Mouse (Mus musculus) left cerebral cortex, adult 2 months (tissue): ENCODE data around the gene Cpm. TPM values are rescaled to one million over a fixed set of nuclear protein-coding genes. Genes with fewer than 3 reads are reported as not detected.

ENCODE experiments used
- DNase-seq, 2 experiments: peaks; one replicate each; pipeline ENCODE4 v3.0.0; 2021 to 2022; ENCODE audit warnings: low spot score in 2 of 2, mixed read lengths in 1 of 2; ENCODE audit errors: extremely low spot score in 1 of 2
- H3K27ac ChIP-seq: fragments of 200-600 bp; 2 replicates; pipeline ENCODE4 v1.8.1; 2022
- H3K4me3 ChIP-seq: fragments of 200-600 bp; 2 replicates; pipeline ENCODE4 v1.8.1; 2022
- CTCF ChIP-seq: fragments of 200-600 bp; IDR thresholded peaks from 2 replicates; pipeline ENCODE4 v1.8.1; 2022; ENCODE audit warnings: antibody characterized with exemption, mild to moderate bottlenecking, moderate library complexity
- intact Hi-C: fragments of 180-260 bp; cut with DNase I; formaldehyde crosslinking; loops from one replicate; pipeline ENCODE4 v1.15.1; 2025
- total RNA-seq, 2 experiments: library from RNA; stranded (reverse); gene quantifications; 2 replicates each; pipeline ENCODE4 v1.2.3; 2021

The Cpm gene
- total RNA-seq, 2 experiments from 2014 or later = 5.2 to 5.3 TPM

DNA sequence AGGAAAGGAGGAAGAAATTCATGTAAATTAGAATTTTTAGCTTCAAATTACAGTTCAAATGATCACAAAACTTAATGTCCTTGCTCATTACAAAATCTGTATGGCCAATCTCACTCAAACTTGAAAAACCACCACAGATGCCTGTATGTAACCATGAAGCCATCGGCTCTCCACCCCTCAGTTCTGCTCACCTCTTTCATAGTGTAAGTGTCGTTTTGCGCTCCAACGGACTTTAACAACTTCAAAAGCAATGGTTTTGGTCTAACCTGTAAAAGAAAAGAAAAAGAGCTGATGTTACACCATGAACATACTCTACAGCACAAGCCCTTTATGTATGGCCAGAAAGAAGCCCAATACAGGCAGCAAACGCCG, 75.7 kb downstream of the Cpm start:
- no peak overlapping the region for H3K4me3 ChIP-seq
- no peak overlapping the region for H3K27ac ChIP-seq
- intact Hi-C loops = no loop called here
- no peak for DNase-seq
- no peak for TF ChIP-seq CTCF

DNA sequence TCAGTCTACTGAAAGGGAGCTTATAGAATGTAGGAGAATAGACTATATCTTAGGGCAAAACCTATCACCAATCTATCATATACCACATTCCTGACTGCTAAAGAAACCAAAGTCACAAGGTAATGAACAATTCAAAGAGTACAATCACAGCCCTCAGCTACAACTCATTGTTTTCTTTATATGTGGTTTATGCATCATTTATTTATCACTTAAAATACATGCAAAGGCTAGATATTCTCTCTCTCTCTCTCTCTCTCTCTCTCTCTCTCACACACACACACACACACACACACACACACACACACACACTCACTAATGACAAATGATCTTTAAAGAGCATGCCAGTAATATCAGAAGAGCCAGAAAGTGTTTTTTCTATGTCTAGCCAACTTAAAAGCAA, 76.5 kb downstream of the Cpm start:
- H3K27ac ChIP-seq = no peak overlapping the region
- TF ChIP-seq CTCF = no peak
- intact Hi-C loops = no loop called here
- H3K4me3 ChIP-seq = no peak overlapping the region
- DNase-seq = no peak

DNA sequence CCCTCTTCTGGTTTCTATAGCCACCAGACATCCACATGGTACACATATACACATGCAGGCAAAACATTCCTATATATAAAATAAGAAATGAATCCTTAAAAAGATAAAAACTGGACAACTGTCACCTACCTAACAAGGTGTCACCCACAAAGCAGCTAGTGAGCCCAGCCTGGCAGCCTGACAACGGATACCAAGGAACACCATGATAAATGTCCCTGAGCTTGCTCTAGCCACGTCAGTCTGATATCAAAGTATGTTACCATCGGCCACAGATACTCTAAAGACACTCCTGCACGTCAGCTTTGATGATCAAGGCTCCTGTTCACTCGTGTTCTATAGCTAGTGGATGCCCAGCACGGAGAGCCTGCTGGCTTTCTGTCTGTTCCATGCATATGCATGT, 77.1 kb downstream of the Cpm start:
- intact Hi-C loops = no loop called here
- DNase-seq = no peak
- no peak overlapping the region for H3K4me3 ChIP-seq
- TF ChIP-seq CTCF = no peak
- no peak overlapping the region for H3K27ac ChIP-seq

DNA sequence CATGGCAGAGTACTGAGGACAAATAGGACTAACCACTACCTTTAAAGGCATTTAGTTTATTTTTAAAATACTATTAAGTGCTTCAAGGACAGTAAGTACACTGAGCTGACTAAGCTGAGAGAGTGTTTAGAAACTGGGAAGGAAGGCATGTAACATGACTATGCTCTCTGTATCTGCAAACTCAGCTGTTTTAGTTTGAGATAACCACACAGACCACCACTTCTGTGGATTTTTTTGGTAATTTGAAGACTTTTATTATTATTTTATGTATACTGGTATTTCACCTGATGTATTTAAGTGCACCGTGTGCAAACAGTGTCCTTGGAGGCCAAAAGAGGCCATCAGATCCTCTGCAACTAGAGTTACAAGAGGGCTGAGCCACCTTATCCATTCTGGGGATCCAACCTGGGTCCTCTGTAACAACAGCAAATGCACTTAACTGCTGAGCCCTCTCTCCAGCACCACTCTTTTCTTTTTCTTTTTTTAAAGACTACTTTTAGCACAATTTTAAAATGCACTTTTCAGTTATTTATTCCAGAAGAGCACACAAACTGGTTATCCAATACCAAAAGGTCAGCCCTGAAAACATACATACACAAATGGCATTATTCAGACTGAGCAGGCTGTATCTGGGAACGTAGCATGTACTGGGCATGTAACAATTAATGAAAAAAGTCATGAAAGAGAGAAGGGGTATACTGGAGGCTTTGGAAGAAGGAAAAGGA, 78.0 kb downstream of the Cpm start:
- no peak overlapping the region; the same call in 1 of the 2 replicates for H3K27ac ChIP-seq
- H3K4me3 ChIP-seq = no peak overlapping the region
- intact Hi-C loops = no loop called here
- no peak for DNase-seq
- no peak for TF ChIP-seq CTCF

DNA sequence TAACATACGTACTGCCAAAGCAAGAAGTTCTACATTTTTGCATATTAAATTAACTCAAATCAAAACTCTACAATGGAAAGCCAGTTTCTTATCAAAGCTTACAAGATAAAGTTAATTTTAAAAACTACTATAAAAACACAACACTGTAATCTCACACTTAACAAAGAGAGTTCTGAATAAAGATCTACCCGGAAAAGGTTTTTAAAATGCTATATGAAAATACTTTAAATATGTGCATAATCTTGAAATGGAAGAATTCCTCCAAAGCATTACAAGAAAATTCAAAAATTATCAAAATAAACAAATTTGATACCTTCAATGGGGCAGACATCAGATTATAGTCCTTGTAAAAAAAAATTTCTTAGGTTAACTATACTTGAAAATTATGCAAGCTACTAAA, 79.1 kb downstream of the Cpm start:
- no peak overlapping the region for H3K27ac ChIP-seq
- intact Hi-C loops = no loop called here
- H3K4me3 ChIP-seq = peak overlapping the region; percentile 100
- TF ChIP-seq CTCF = no peak
- DNase-seq = no peak

GRCm38 (mm10) chr10:117708856-117709255, 79.6 kb downstream of the Cpm start:
- Histone ChIP-seq H3K4me3 (peak overlapping the region; percentile 100), H3K27ac (no peak overlapping the region)
- no peak for DNase-seq
- intact Hi-C loops = no loop called here
- TF ChIP-seq CTCF = no peak

DNA sequence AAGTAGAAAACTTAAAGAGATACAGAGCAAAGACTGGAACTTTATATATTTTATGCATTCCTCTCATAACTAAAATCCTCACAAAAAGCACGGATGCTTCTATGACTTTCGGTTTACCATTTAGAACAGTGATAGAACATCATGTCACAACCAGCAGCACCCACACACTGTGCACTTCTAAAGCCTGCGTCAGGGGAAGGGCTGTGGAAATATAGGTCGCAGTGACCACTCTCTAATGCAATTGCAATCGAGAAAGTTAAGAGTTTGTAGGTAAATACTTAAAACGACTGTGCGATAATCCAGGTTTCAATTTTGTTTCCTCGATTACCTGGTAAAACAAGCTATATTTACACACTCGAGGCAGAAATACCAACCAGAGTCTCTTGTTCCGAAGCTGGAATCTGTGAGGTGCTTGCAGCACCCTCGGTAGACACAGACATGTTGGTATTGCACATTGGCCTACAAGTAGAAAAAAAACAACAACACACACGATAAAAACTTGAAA, 80.1 kb downstream of the Cpm start:
- intact Hi-C loops = no loop called here
- TF ChIP-seq CTCF = no peak
- Histone ChIP-seq H3K4me3 (peak overlapping the region; percentile 100), H3K27ac (peak overlapping the region; percentile 100)
- DNase-seq = no peak

- DNase-seq = peak; percentile 65 to 69
- Histone ChIP-seq H3K27ac (peak overlapping the region; percentile 100), H3K4me3 (peak overlapping the region; percentile 100)
- intact Hi-C loops = loop anchor here (2.0 kb wide), 1 partner anchor 35 kb away; no protein-coding TSS in a partner anchor
- TF ChIP-seq CTCF = no peak
Observed at GRCm38 (mm10) chr10:117709930-117710603, 80.8 kb downstream of the Cpm start.

DNA sequence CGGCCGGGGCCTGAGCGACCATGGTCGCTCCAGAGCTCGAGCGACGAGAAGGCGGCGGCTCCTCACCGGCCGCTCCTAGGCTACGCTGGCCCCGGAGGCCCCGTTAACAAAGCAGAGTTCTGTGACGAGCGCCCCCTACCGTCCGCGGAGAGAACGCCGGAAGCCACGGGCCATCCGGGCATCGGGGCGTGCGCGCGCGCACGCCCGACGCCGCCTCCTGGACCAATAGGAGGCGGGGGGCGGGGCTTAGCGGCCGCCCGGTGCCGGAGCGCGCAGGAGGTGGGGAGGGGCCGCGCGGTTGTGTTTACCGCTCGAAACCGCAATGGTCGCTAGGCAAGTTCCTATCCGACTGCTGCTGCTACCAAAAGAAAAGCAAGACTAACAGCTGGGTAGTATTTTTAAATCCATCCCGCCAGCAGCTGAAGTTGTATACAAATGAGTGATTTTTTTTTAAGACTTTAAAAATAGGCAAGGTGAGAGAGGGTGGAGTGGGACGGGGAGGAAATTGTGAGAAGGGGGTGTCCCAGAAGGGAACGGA, 81.4 kb downstream of the Cpm start, which contains the start of gene Mdm2:
Gene Mdm2, minus strand, starts transcription at position 155 of the 538 bp plus-strand sequence.
- intact Hi-C loops = loop anchor here (2.0 kb wide), 1 partner anchor 34 kb away; no protein-coding TSS in a partner anchor
- peak; percentile 96 to 98 for DNase-seq
- TF ChIP-seq CTCF = peak; percentile 90
- peak within 1 kb of the TSS; percentile 100 for H3K4me3 ChIP-seq
- peak within 1 kb of the TSS; percentile 100 for H3K27ac ChIP-seq

GRCm38 (mm10) chr10:117711408-117711807, 82.1 kb downstream of the Cpm start:
- H3K27ac ChIP-seq = peak overlapping the region; percentile 88; the same call in 1 of the 2 replicates
- DNase-seq = no peak
- H3K4me3 ChIP-seq = peak overlapping the region; percentile 100
- intact Hi-C loops = loop anchor here (2.0 kb wide), 1 partner anchor 33 kb away; no protein-coding TSS in a partner anchor
- no peak for TF ChIP-seq CTCF

DNA sequence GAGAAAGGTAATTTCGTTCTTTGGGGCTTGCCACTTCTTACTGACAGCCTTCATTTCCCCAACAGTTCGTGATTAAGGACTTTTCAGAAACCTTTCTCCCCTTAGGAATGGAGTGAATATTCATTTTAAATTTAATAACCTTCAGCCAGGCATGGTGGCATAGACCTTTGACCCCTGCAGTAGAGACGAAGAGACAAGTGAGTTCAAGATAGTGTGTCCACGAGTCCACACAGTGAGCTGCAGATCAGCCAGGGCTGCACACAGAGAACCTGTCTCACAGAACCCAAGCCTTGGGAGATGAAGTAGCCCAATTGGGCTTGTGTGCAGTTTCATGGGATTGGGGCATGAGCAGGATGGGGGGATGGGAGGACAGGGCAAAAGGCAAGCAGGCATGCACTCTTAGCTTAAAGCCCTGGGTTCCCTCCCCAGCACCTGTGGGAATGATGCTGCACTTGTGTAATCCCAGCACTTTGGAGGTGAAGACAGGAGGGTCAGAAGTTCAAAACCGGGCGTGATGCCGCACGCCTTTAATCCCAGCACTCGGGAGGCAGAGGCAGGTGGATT, 83.0 kb downstream of the Cpm start:
- no peak overlapping the region for H3K27ac ChIP-seq
- no peak overlapping the region for H3K4me3 ChIP-seq
- intact Hi-C loops = no loop called here
- no peak for TF ChIP-seq CTCF
- DNase-seq = no peak

GRCm38 (mm10) chr10:117712871-117713270, 83.6 kb downstream of the Cpm start:
- intact Hi-C loops = no loop called here
- Histone ChIP-seq H3K4me3 (no peak overlapping the region), H3K27ac (no peak overlapping the region)
- TF ChIP-seq CTCF = no peak
- DNase-seq = no peak
